Mouse (Mus musculus) T-helper 17 cell (primary cell): ENCODE measurements around the gene Capns1.

Experiments
- in situ Hi-C, 2 experiments: fragments of 300-600 bp; cut with MboI, MseI; formaldehyde crosslinking; loops; 1 replicate in 1 of 2; 2 replicates in 1 of 2; pipeline ENCODE4 v1.15.1; 2025; ENCODE audit warnings: high pct_unique_total_duplicates in 2 of 2

Gene Capns1

DNA sequence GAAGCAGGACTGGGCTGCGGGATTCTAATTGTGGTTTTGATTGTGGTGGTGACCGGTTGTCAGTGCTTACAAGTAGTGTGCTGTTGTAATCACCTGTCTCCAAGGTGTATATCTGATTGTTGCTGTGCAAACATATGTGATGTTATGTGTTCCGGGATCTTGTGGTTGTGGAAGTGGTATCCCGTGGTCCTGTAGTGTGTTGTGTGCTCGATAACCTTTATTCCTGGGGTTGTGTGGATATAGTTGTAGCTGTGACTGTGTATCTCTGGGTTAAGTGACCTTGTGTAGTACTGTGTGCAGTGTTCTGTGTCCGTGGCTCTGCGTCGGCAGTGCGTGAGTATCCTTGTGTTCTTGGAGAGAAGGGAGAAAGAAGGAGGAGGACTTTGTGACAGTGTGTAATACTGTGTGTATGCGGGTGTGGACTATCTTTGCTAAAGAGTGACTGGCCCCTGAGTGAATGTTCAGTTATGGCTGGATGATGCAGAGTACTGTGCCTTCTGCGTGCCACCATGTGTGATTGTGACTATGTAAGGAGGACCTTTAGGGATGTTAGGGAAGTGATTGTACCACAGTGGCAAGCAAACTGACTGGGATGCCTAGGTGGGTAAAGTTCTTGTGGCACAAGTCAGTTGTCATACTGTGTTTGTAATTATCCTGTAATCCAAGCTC lies 28.2 kb downstream of the Capns1 start:
- in situ Hi-C loops, result loop anchor here (5.0 kb wide), 1 partner anchor 42 kb away; no protein-coding TSS in a partner anchor

- in situ Hi-C loops, result loop anchor here (5.0 kb wide), 1 partner anchor 43 kb away; no protein-coding TSS in a partner anchor
Observed at GRCm38 (mm10) chr7:30169583-30170282, 28.9 kb downstream of the Capns1 start, which contains the start of gene Zfp146. TSS of gene Zfp146 (minus strand) at chr7:30169750.

DNA sequence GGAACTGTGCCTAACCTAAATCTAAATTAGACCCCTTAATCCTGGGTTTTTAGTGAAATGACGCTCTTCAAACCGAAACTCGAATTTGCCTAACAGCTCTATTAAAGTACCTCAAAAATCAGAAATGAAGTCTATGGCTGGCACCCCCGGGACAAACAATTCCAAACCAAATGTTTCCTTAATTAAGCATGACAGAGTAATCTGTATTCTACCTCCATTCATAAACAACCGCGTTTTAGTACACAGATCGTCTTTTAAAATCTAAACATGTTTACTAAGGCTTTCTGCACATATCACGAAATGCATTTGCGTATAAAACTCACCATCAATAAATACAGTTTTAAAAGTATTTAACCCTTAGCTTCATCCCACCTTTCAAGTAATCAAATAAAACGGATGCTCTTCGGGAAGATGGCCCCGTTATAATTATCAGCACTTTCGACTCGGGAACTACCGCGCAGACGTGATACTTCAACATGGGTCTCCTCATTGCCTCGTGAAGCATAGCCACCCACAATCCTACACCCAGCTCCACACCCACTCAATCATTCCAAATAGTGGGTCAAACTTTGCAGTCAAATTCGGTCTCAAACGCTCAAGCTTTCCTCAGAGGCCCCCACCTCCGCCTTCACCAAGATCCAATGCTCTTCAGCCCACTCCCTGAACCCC lies 29.6 kb downstream of the Capns1 start:
- in situ Hi-C loops, result no loop called here

DNA sequence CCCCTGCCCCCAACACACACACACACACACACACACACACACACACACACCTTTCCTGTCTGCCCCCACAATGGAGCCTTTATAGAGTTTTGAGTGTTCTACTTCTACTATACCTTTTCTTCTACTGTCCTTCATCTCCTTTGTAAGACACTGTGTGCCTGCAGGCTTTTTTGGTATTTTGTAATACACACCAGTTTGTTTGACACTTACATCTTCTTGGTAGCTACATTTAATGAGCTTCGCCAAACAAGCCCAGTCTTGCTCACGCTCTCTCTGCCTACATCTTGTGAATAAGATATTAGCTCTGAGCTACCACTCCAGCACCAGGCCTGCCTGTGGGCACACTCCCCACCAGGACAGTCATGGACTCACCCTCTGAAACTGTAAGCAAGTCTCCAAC lies 33.9 kb downstream of the Capns1 start:
- in situ Hi-C loops, result no loop called here

GRCm38 (mm10) chr7:30163113-30163512 lies 35.5 kb downstream of the Capns1 start:
- in situ Hi-C loops, result no loop called here

- in situ Hi-C loops, result no loop called here
Observed at GRCm38 (mm10) chr7:30155507-30155906, 43.1 kb downstream of the Capns1 start.

GRCm38 (mm10) chr7:30154040-30154439 lies 44.6 kb downstream of the Capns1 start:
- in situ Hi-C loops, result no loop called here

GRCm38 (mm10) chr7:30147011-30147410 lies 51.6 kb downstream of the Capns1 start:
- in situ Hi-C loops, result no loop called here

DNA sequence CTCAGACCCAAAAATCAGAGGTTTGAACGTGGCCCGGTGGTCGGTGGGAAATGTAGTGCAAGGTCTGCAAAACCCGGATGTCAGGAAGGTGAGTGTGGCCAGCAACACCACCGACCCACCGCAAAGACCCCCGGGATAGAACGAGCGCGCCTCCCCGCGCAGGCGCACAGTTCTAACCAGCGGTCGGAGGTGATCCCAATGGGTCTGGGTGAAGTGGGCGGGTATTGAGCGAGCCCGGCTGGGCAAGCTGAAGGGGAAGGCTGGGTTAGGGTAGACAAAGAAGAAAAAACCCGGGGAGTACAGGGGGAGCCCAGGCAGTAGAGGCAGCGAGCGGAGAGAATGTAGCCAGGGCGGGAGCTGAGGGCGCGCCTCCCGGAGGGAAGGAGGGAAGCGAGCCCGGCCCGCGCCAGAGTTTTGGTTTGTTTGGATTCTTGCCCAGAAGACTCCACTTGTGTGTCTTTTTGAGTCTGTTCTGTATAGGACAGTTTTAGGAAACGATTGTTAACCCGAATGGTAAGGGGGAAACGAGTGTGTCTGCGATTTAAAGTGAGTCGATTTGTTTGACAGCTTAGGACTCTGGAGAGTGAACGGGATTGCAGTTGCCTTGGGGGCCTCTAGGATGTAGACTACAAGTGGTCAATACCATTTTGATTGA lies 54.9 kb downstream of the Capns1 start:
- in situ Hi-C loops, result loop anchor here in 1 of 2 experiments (5.0 kb wide), 1 partner anchor 716 kb away; no protein-coding TSS in a partner anchor

- in situ Hi-C loops, result loop anchor here in 1 of 2 experiments (5.0 kb wide), 1 partner anchor 716 kb away; no protein-coding TSS in a partner anchor
Observed at GRCm38 (mm10) chr7:30143170-30143554, 55.4 kb downstream of the Capns1 start.
